Mouse (Mus musculus) ES-E14 (cell line): ENCODE data around the gene Ube2cbp.

ENCODE experiments used
- CHD2 ChIP-seq: IDR thresholded peaks from 2 replicates; pipeline ENCODE4 v1.6.1; 2014; ENCODE audit warnings: mild to moderate bottlenecking, low read depth, low read length, inconsistent platforms
- HCFC1 ChIP-seq: IDR thresholded peaks from 2 replicates; pipeline ENCODE4 v1.6.1; 2012; ENCODE audit warnings: low read length, inconsistent platforms, borderline replicate concordance; ENCODE audit not compliant: insufficient read depth
- MAFK ChIP-seq: IDR thresholded peaks from 2 replicates; pipeline ENCODE4 v1.6.1; 2014; ENCODE audit warnings: mild to moderate bottlenecking, low read depth, low read length, inconsistent platforms; ENCODE audit not compliant: insufficient read depth
- ZC3H11A ChIP-seq: IDR thresholded peaks from 2 replicates; pipeline ENCODE4 v1.6.1; 2012; ENCODE audit warnings: low read depth, mild to moderate bottlenecking, inconsistent platforms, low read length, borderline replicate concordance
- ZNF384 ChIP-seq: IDR thresholded peaks from 2 replicates; pipeline ENCODE4 v1.6.1; 2012; ENCODE audit warnings: low read depth, low read length, inconsistent platforms

- TF ChIP-seq CHD2 (no peak), HCFC1 (no peak), ZC3H11A (no peak), MAFK (no peak), ZNF384 (no peak)
Observed at GRCm38 (mm10) chr9:86453626-86454025, 11.1 kb downstream of the Ube2cbp start.
